Mouse (Mus musculus): ENCODE measurements around the gene Anxa11. TPM values are rescaled to one million over a fixed set of nuclear protein-coding genes. Genes with fewer than 3 reads are reported as not detected.

Gene Anxa11
- polyA plus RNA-seq (2012; rRNA removed) = 32.7 and 37.3 TPM in 2 replicates

GRCm38 (mm10) chr14:25841991-25842687, at the start of gene Anxa11:
TSS of gene Anxa11 (plus strand) at chr14:25842156.
- H3K4me1 ChIP-seq (ENCODE audit: control insufficient read depth, insufficient read depth, low read length) = no peaks in the 10 kb centered on the region; the same call in 1 of the 2 replicates
- peak within 1 kb of the TSS; percentile 61; the same call in 1 of the 2 replicates for H3K27ac ChIP-seq (ENCODE audit: insufficient read depth, low read length)
- peak within 1 kb of the TSS; percentile 82 for H3K4me3 ChIP-seq (ENCODE audit: insufficient read depth, low read length)
- TF ChIP-seq POLR2A (IDR thresholded peaks at IDR 0.05; ENCODE audit: extremely low read depth, insufficient read depth, low read length) (peak; percentile 79), CTCF (IDR thresholded peaks at IDR 0.05; ENCODE audit: extremely low read depth, insufficient read depth, low read length) (no peak)

GRCm38 (mm10) chr14:25794331-25794730, 47.6 kb upstream of the Anxa11 start:
- no peak overlapping the region for H3K4me3 ChIP-seq (ENCODE audit: insufficient read depth, low read length)
- H3K27ac ChIP-seq (ENCODE audit: insufficient read depth, low read length) = no peak overlapping the region
- no peak for TF ChIP-seq POLR2A (IDR thresholded peaks at IDR 0.05; ENCODE audit: extremely low read depth, insufficient read depth, low read length)
- TF ChIP-seq CTCF (IDR thresholded peaks at IDR 0.05; ENCODE audit: extremely low read depth, insufficient read depth, low read length) = no peak
- peaks cover 2% of the 10 kb centered on the region; the same call in 1 of the 2 replicates for H3K4me1 ChIP-seq (ENCODE audit: control insufficient read depth, insufficient read depth, low read length)

- Histone ChIP-seq H3K27ac (ENCODE audit: insufficient read depth, low read length) (0 out of 2 replicates have a peak overlapping the region, but pooled peaks have one; percentile 15), H3K4me1 (ENCODE audit: control insufficient read depth, insufficient read depth, low read length) (peaks cover 2% of the 10 kb centered on the region; the same call in 1 of the 2 replicates), H3K4me3 (ENCODE audit: insufficient read depth, low read length) (no peak overlapping the region)
- no peak for TF ChIP-seq POLR2A (IDR thresholded peaks at IDR 0.05; ENCODE audit: extremely low read depth, insufficient read depth, low read length)
- no peak for TF ChIP-seq CTCF (IDR thresholded peaks at IDR 0.05; ENCODE audit: extremely low read depth, insufficient read depth, low read length)
These were observed 46.9 kb upstream of the Anxa11 start for GRCm38 (mm10) chr14:25795067-25795466.

- Histone ChIP-seq H3K4me3 (ENCODE audit: insufficient read depth, low read length) (no peak overlapping the region), H3K27ac (ENCODE audit: insufficient read depth, low read length) (no peak overlapping the region), H3K4me1 (ENCODE audit: control insufficient read depth, insufficient read depth, low read length) (peaks cover 2% of the 10 kb centered on the region; the same call in 1 of the 2 replicates)
- TF ChIP-seq CTCF (IDR thresholded peaks at IDR 0.05; ENCODE audit: extremely low read depth, insufficient read depth, low read length) (no peak), POLR2A (IDR thresholded peaks at IDR 0.05; ENCODE audit: extremely low read depth, insufficient read depth, low read length) (no peak)
These were observed 46.3 kb upstream of the Anxa11 start for GRCm38 (mm10) chr14:25795561-25796174.

GRCm38 (mm10) chr14:25796619-25797018, 45.3 kb upstream of the Anxa11 start:
- Histone ChIP-seq H3K4me1 (ENCODE audit: control insufficient read depth, insufficient read depth, low read length) (peaks cover 2% of the 10 kb centered on the region; the same call in 1 of the 2 replicates), H3K27ac (ENCODE audit: insufficient read depth, low read length) (no peak overlapping the region), H3K4me3 (ENCODE audit: insufficient read depth, low read length) (no peak overlapping the region)
- TF ChIP-seq CTCF (IDR thresholded peaks at IDR 0.05; ENCODE audit: extremely low read depth, insufficient read depth, low read length) (no peak), POLR2A (IDR thresholded peaks at IDR 0.05; ENCODE audit: extremely low read depth, insufficient read depth, low read length) (no peak)

GRCm38 (mm10) chr14:25800166-25800960, 41.6 kb upstream of the Anxa11 start:
- Histone ChIP-seq H3K4me1 (ENCODE audit: control insufficient read depth, insufficient read depth, low read length) (no peaks in the 10 kb centered on the region), H3K4me3 (ENCODE audit: insufficient read depth, low read length) (no peak overlapping the region), H3K27ac (ENCODE audit: insufficient read depth, low read length) (no peak overlapping the region)
- TF ChIP-seq CTCF (IDR thresholded peaks at IDR 0.05; ENCODE audit: extremely low read depth, insufficient read depth, low read length) (peak; percentile 94), POLR2A (IDR thresholded peaks at IDR 0.05; ENCODE audit: extremely low read depth, insufficient read depth, low read length) (no peak)

GRCm38 (mm10) chr14:25802511-25802910, 39.4 kb upstream of the Anxa11 start:
- no peak overlapping the region for H3K27ac ChIP-seq (ENCODE audit: insufficient read depth, low read length)
- no peaks in the 10 kb centered on the region for H3K4me1 ChIP-seq (ENCODE audit: control insufficient read depth, insufficient read depth, low read length)
- TF ChIP-seq POLR2A (IDR thresholded peaks at IDR 0.05; ENCODE audit: extremely low read depth, insufficient read depth, low read length) (no peak), CTCF (IDR thresholded peaks at IDR 0.05; ENCODE audit: extremely low read depth, insufficient read depth, low read length) (no peak)
- no peak overlapping the region for H3K4me3 ChIP-seq (ENCODE audit: insufficient read depth, low read length)

- Histone ChIP-seq H3K4me3 (ENCODE audit: insufficient read depth, low read length) (no peak overlapping the region), H3K4me1 (ENCODE audit: control insufficient read depth, insufficient read depth, low read length) (no peaks in the 10 kb centered on the region), H3K27ac (ENCODE audit: insufficient read depth, low read length) (no peak overlapping the region)
- no peak for TF ChIP-seq CTCF (IDR thresholded peaks at IDR 0.05; ENCODE audit: extremely low read depth, insufficient read depth, low read length)
- TF ChIP-seq POLR2A (IDR thresholded peaks at IDR 0.05; ENCODE audit: extremely low read depth, insufficient read depth, low read length) = no peak
These were observed 38.6 kb upstream of the Anxa11 start for GRCm38 (mm10) chr14:25803246-25803809.

GRCm38 (mm10) chr14:25805871-25806270, 36.1 kb upstream of the Anxa11 start:
- H3K27ac ChIP-seq (ENCODE audit: insufficient read depth, low read length) = no peak overlapping the region
- no peak for TF ChIP-seq CTCF (IDR thresholded peaks at IDR 0.05; ENCODE audit: extremely low read depth, insufficient read depth, low read length)
- no peak for TF ChIP-seq POLR2A (IDR thresholded peaks at IDR 0.05; ENCODE audit: extremely low read depth, insufficient read depth, low read length)
- H3K4me1 ChIP-seq (ENCODE audit: control insufficient read depth, insufficient read depth, low read length) = no peaks in the 10 kb centered on the region
- H3K4me3 ChIP-seq (ENCODE audit: insufficient read depth, low read length) = no peak overlapping the region
